Mouse (Mus musculus) stomach, embryonic 14.5 days (tissue): ENCODE measurements around the gene Ebi3. TPM values are rescaled to one million over a fixed set of nuclear protein-coding genes. Genes with fewer than 3 reads are reported as not detected.

Experiments
- ATAC-seq: fragments of 200-750 bp; cut with Nextera tagmentation; 2 replicates; pipeline ENCODE4 v1.8.0; 2017; ENCODE audit warnings: low read depth, moderate TSS enrichment; ENCODE audit not compliant: insufficient number of reproducible peaks, insufficient read depth, low FRiP score
- H3K27ac ChIP-seq: fragments of 300-500 bp; sonication (generic); 2 replicates; pipeline ENCODE4 v1.5.1; 2014; ENCODE audit warnings: mild to moderate bottlenecking, low read length, moderate library complexity, mixed read lengths
- H3K27me3 ChIP-seq: fragments of 300-500 bp; sonication (generic); 2 replicates; pipeline ENCODE4 v1.6.1; 2014; ENCODE audit warnings: low read length, control low read depth, mixed read lengths; ENCODE audit not compliant: control insufficient read depth, insufficient read depth
- H3K36me3 ChIP-seq: fragments of 300-500 bp; sonication (generic); 2 replicates; pipeline ENCODE4 v1.6.1; 2014; ENCODE audit warnings: mild to moderate bottlenecking, control low read depth, low read length, moderate library complexity, mixed read lengths; ENCODE audit not compliant: control insufficient read depth, insufficient read depth
- H3K4me1 ChIP-seq: fragments of 300-500 bp; sonication (generic); 2 replicates; pipeline ENCODE4 v1.6.1; 2014; ENCODE audit warnings: low read length, control low read depth, mixed read lengths; ENCODE audit not compliant: control insufficient read depth, insufficient read depth
- H3K4me2 ChIP-seq: fragments of 300-500 bp; sonication (generic); replicated peaks from 2 replicates; pipeline ENCODE4 v1.6.1; 2014; ENCODE audit warnings: low read depth, low read length, control low read depth
- H3K4me3 ChIP-seq: fragments of 300-500 bp; sonication (generic); 2 replicates; pipeline ENCODE4 v1.5.1; 2014; ENCODE audit warnings: low read depth, low read length, control low read depth
- H3K9ac ChIP-seq: fragments of 300-500 bp; sonication (generic); replicated peaks from 2 replicates; pipeline ENCODE4 v1.6.1; 2014; ENCODE audit warnings: low read depth, mild to moderate bottlenecking, control low read depth, low read length, moderate library complexity, mixed read lengths
- H3K9me3 ChIP-seq: fragments of 300-500 bp; sonication (generic); 2 replicates; pipeline ENCODE4 v1.6.1; 2016; ENCODE audit warnings: low read depth, low read length, control low read depth; ENCODE audit not compliant: control insufficient read depth
- WGBS: fragments of 180-500 bp; shearing (Covaris S2); extraction: QIAGEN DNeasy Blood & Tissue Kit; methylation state at CpG from one replicate; pipeline ENCODE4 v1.1.7; 2014; 5-methylcytosine and 5-hydroxymethylcytosine counted together
- polyA plus RNA-seq: library from polyadenylated mRNA; unstranded; fragments of >200 nt; fragmentation: Nextera tagmentation; extraction: Ambion mirVana; gene quantifications from 2 replicates; pipeline ENCODE4 v1.2.1, GENCODE M21; 2014

The Ebi3 gene
- polyA plus RNA-seq, 1 experiment from 2014 or later: 2.7 TPM

GRCm38 (mm10) chr17:55996007-55996406, 43.6 kb downstream of the Ebi3 start:
- Histone ChIP-seq H3K9ac (no peak overlapping the region), H3K4me2 (no peak overlapping the region), H3K9me3 (no peaks in the 10 kb centered on the region), H3K27me3 (no peaks in the 10 kb centered on the region), H3K4me1 (no peaks in the 10 kb centered on the region), H3K36me3 (0 out of 2 replicates have a peak, but pooled peaks cover 4% of the 10 kb centered on the region), H3K27ac (no peak overlapping the region), H3K4me3 (no peak overlapping the region)
- 83% methylated on average over 15 of the region's 15 CpGs for WGBS
- no peak for ATAC-seq

- Histone ChIP-seq H3K9ac (no peak overlapping the region), H3K4me3 (no peak overlapping the region; the same call in 1 of the 2 replicates), H3K27ac (no peak overlapping the region), H3K4me2 (peak overlapping the region; percentile 10; the same call in 1 of the 2 replicates), H3K36me3 (0 out of 2 replicates have a peak, but pooled peaks cover 4% of the 10 kb centered on the region), H3K9me3 (no peaks in the 10 kb centered on the region), H3K4me1 (no peaks in the 10 kb centered on the region), H3K27me3 (no peaks in the 10 kb centered on the region)
- 10% methylated on average over 30 of the region's 30 CpGs for WGBS
- no peak for ATAC-seq
These were observed 47.5 kb downstream of the Ebi3 start for GRCm38 (mm10) chr17:55999794-56000499.

DNA sequence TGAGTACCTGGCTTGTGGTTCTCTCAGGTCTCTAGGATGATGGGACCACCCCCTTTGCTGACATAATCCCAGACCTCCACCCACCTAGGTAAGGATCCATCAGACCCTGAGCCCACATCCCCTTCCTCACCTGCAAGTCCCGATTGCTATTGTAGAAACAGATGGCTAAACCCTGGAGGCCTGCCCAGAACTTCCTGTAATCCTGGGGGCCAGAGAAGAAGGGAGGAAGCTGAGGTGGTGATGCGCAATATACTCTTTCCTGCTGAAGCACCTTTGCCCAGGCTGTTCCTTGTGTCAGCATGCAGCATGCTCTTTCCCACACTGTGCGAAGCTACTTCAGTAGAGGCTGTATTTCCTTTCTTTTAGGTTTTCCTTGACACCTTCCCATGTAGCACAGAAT, 50.6 kb downstream of the Ebi3 start:
- H3K36me3 ChIP-seq: no peaks in the 10 kb centered on the region

DNA sequence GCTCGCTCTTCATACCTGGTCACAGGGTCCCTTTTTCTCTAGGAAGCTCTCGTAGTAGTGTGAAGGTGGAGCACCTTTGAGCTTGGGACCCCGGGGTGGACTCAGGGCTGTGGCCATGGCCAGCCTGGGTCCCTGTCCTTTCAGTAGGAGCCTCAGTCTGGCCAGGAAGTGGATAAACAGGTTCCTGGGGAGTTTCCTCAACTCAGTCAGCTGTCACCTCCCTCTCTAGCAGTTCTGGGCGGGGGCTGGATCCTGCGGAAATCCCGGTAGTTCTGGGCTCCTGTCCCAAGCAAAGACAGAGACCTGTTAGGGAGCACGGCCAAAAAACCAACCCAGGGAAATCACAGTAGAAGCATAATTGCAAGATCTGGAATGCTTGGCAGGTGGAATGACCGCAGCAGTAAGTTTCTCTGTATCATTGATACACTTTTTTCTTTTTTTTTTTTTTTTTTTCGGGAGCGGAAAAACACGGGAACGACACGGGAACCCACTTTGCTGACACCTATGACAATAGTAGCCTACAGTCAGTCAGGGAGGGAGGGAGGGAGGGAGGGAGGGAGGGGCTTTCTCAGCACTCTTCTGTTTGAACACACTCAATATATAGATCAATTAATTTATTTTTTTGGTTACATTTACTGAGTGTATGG, 53.1 kb downstream of the Ebi3 start, which contains the start of the genes Stap2 and Mpnd:
Gene Stap2 (minus strand): TSS at position 170 of the 647 bp plus-strand sequence.
Gene Mpnd (plus strand): TSS at position 297 of the 647 bp plus-strand sequence.
- WGBS: 27% methylated on average over 13 of the region's 13 CpGs
- Histone ChIP-seq H3K27me3 (no peaks in the 10 kb centered on the region), H3K27ac (no peak within 1 kb of the TSS), H3K36me3 (no peaks in the 10 kb centered on the region), H3K9me3 (no peaks in the 10 kb centered on the region), H3K9ac (no peak within 1 kb of the TSS), H3K4me1 (peaks cover 9% of the 10 kb centered on the region), H3K4me3 (peak within 1 kb of the TSS; percentile 10; the same call in 1 of the 2 replicates), H3K4me2 (peak within 1 kb of the TSS; percentile 31)
- no peak for ATAC-seq

More for the DNA sequence above, 50.6 kb downstream of the Ebi3 start:
- Histone ChIP-seq H3K4me2 (no peak overlapping the region), H3K4me1 (no peaks in the 10 kb centered on the region), H3K4me3 (no peak overlapping the region), H3K27me3 (no peaks in the 10 kb centered on the region), H3K27ac (no peak overlapping the region), H3K9ac (no peak overlapping the region), H3K9me3 (no peaks in the 10 kb centered on the region)
- WGBS: 81% methylated on average over 3 of the region's 3 CpGs
- no peak for ATAC-seq

Other genes starting within 250 kb of the Ebi3 start
- 9.9 and 11.2 TPM in 2 replicates for gene Pot1b, start 240.0 kb upstream of the Ebi3 start, polyA plus RNA-seq
- 0.35 and 0.56 TPM in 2 replicates for gene Adgre4, start 202.7 kb upstream of the Ebi3 start, polyA plus RNA-seq
- 12.3 and 12.5 TPM in 2 replicates for gene Zfp119a, start 73.7 kb upstream of the Ebi3 start, polyA plus RNA-seq
- gene Zfp959, start 60.5 kb upstream of the Ebi3 start, polyA plus RNA-seq: 15.3 and 17.2 TPM in 2 replicates
- gene Zfp119b, start 3.1 kb upstream of the Ebi3 start, polyA plus RNA-seq: 4.6 and 7.7 TPM in 2 replicates
- gene Yju2, start 6.5 kb downstream of the Ebi3 start, polyA plus RNA-seq: 20.8 and 21.8 TPM in 2 replicates
- 12.1 and 16.6 TPM in 2 replicates for gene Shd, start 17.8 kb downstream of the Ebi3 start, polyA plus RNA-seq
- gene Fsd1, start 33.9 kb downstream of the Ebi3 start, polyA plus RNA-seq: 13.7 and 17.6 TPM in 2 replicates
- gene Stap2, start 52.9 kb downstream of the Ebi3 start, polyA plus RNA-seq: 19.7 and 23.8 TPM in 2 replicates
- 97.9 and 102 TPM in 2 replicates for gene Mpnd, start 53.1 kb downstream of the Ebi3 start, polyA plus RNA-seq
- 127 and 136 TPM in 2 replicates for gene Sh3gl1, start 84.0 kb downstream of the Ebi3 start, polyA plus RNA-seq
- gene Chaf1a, start 87.8 kb downstream of the Ebi3 start, polyA plus RNA-seq: 19.2 and 19.6 TPM in 2 replicates
- gene Ubxn6, start 122.4 kb downstream of the Ebi3 start, polyA plus RNA-seq: 41.5 and 41.9 TPM in 2 replicates
- 94.8 and 96.5 TPM in 2 replicates for gene Hdgfl2, start 127.0 kb downstream of the Ebi3 start, polyA plus RNA-seq
- 0.15 and 0.27 TPM in 2 replicates for gene Plin4, start 157.2 kb downstream of the Ebi3 start, polyA plus RNA-seq
- 0.53 and 0.64 TPM in 2 replicates for gene Plin5, start 165.0 kb downstream of the Ebi3 start, polyA plus RNA-seq
- 0.18 TPM in 1 of 2 replicates, not detected in the other for gene Lrg1, start 169.4 kb downstream of the Ebi3 start, polyA plus RNA-seq
- gene Sema6b, start 187.7 kb downstream of the Ebi3 start, polyA plus RNA-seq: 1.1 and 1.3 TPM in 2 replicates
- 13.3 and 13.7 TPM in 2 replicates for gene Tnfaip8l1, start 209.8 kb downstream of the Ebi3 start, polyA plus RNA-seq
- gene Mydgf, start 231.3 kb downstream of the Ebi3 start, polyA plus RNA-seq: 94.7 and 96.3 TPM in 2 replicates